Mouse (Mus musculus): ENCODE measurements around the gene Ifna13. TPM values are rescaled to one million over a fixed set of nuclear protein-coding genes. Genes with fewer than 3 reads are reported as not detected.

Ifna13 gene
- polyA plus RNA-seq, 1 experiment: not detected

- Histone ChIP-seq H3K9ac (ENCODE audit: low read depth, poor library complexity, severe bottlenecking) (no peak overlapping the region), H3K27ac (ENCODE audit: insufficient read depth, low read length) (no peak overlapping the region), H3K27me3 (ENCODE audit: control insufficient read depth, insufficient read depth, low read length, poor library complexity, severe bottlenecking) (no peaks in the 10 kb centered on the region), H3K4me1 (ENCODE audit: control insufficient read depth, insufficient read depth, low read length) (no peaks in the 10 kb centered on the region), H3K4me3 (ENCODE audit: low read depth, low read length) (no peak overlapping the region), H3K9me3 (replicated peaks; ENCODE audit: control insufficient read depth, insufficient read depth, low read length, poor library complexity, severe bottlenecking) (peaks cover 11% of the 10 kb centered on the region), H3K36me3 (ENCODE audit: control insufficient read depth, insufficient read depth, low read length, poor library complexity, severe bottlenecking) (no peaks in the 10 kb centered on the region)
- TF ChIP-seq CTCF (IDR thresholded peaks at IDR 0.05; ENCODE audit: low read depth, low read length) (no peak), EP300 (IDR thresholded peaks at IDR 0.05; ENCODE audit: insufficient read depth, low read depth, low read length) (no peak), POLR2A (IDR thresholded peaks at IDR 0.05; ENCODE audit: insufficient read depth, low read length) (no peak)
These were observed 3.6 kb downstream of the Ifna13 start for GRCm38 (mm10) chr4:88640704-88641076.

DNA sequence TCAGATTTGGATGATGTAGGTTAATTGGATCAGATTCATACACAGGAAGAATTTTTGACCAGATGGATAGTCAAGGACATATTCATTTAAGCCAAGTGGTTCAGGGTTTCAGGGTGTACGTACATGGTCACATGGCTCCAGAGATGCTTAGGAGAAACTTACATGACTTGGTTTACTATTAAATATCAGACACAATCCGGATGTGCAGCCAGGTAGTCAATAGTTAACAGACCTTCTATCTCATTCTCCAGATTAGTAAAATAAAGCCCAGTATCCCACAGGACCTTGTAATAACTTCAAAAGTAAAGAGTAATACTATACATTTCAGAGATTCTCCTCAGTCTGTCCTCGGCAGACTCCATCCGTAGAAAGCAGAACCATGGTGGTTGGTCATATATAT lies 9.9 kb downstream of the Ifna13 start, which contains the start of gene C87499:
Gene C87499, minus strand, starts transcription at position 101 of the 400 bp plus-strand sequence.
- H3K9ac ChIP-seq (ENCODE audit: low read depth, poor library complexity, severe bottlenecking): no peak within 1 kb of the TSS
- H3K27ac ChIP-seq (ENCODE audit: insufficient read depth, low read length): no peak within 1 kb of the TSS
- H3K27me3 ChIP-seq (ENCODE audit: control insufficient read depth, insufficient read depth, low read length, poor library complexity, severe bottlenecking): no peaks in the 10 kb centered on the region
- TF ChIP-seq CTCF (IDR thresholded peaks at IDR 0.05; ENCODE audit: low read depth, low read length) (no peak), POLR2A (IDR thresholded peaks at IDR 0.05; ENCODE audit: insufficient read depth, low read length) (no peak), EP300 (IDR thresholded peaks at IDR 0.05; ENCODE audit: insufficient read depth, low read depth, low read length) (no peak)
- H3K9me3 ChIP-seq (replicated peaks; ENCODE audit: control insufficient read depth, insufficient read depth, low read length, poor library complexity, severe bottlenecking): no peaks in the 10 kb centered on the region
- no peaks in the 10 kb centered on the region for H3K4me1 ChIP-seq (ENCODE audit: control insufficient read depth, insufficient read depth, low read length)
- no peak within 1 kb of the TSS for H3K4me3 ChIP-seq (ENCODE audit: low read depth, low read length)
- no peaks in the 10 kb centered on the region for H3K36me3 ChIP-seq (ENCODE audit: control insufficient read depth, insufficient read depth, low read length, poor library complexity, severe bottlenecking)

- H3K27me3 ChIP-seq (ENCODE audit: control insufficient read depth, insufficient read depth, low read length, poor library complexity, severe bottlenecking): no peaks in the 10 kb centered on the region
- H3K4me3 ChIP-seq (ENCODE audit: low read depth, low read length): no peak within 1 kb of the TSS
- H3K4me1 ChIP-seq (ENCODE audit: control insufficient read depth, insufficient read depth, low read length): no peaks in the 10 kb centered on the region
- H3K27ac ChIP-seq (ENCODE audit: insufficient read depth, low read length): no peak within 1 kb of the TSS
- H3K36me3 ChIP-seq (ENCODE audit: control insufficient read depth, insufficient read depth, low read length, poor library complexity, severe bottlenecking): no peaks in the 10 kb centered on the region
- no peak for TF ChIP-seq CTCF (IDR thresholded peaks at IDR 0.05; ENCODE audit: low read depth, low read length)
- no peak for TF ChIP-seq EP300 (IDR thresholded peaks at IDR 0.05; ENCODE audit: insufficient read depth, low read depth, low read length)
- no peak for TF ChIP-seq POLR2A (IDR thresholded peaks at IDR 0.05; ENCODE audit: insufficient read depth, low read length)
- no peaks in the 10 kb centered on the region for H3K9me3 ChIP-seq (replicated peaks; ENCODE audit: control insufficient read depth, insufficient read depth, low read length, poor library complexity, severe bottlenecking)
- H3K9ac ChIP-seq (ENCODE audit: low read depth, poor library complexity, severe bottlenecking): no peak within 1 kb of the TSS
These were observed 41.0 kb downstream of the Ifna13 start, which contains the start of gene Ifna12 for GRCm38 (mm10) chr4:88603276-88603675. Gene Ifna12, minus strand, starts transcription at chr4:88603376.

Other genes with a start within 250 kb of the Ifna13 start
- 2.3 and 3.0 TPM in 2 replicates for gene Hacd4, start 205.5 kb downstream of the Ifna13 start, polyA plus RNA-seq (2011; ENCODE audit: insufficient read depth, insufficient read length, low read depth, missing spikeins)
- not detected in 2 replicates for gene Ifnb1, start 121.7 kb downstream of the Ifna13 start, polyA plus RNA-seq (2011; ENCODE audit: insufficient read depth, insufficient read length, low read depth, missing spikeins)
- gene Ifna15, start 86.2 kb downstream of the Ifna13 start, polyA plus RNA-seq (2011; ENCODE audit: insufficient read depth, insufficient read length, low read depth, missing spikeins): not detected in 2 replicates
- not detected in 2 replicates for gene Ifna14, start 72.7 kb downstream of the Ifna13 start, polyA plus RNA-seq (2011; ENCODE audit: insufficient read depth, insufficient read length, low read depth, missing spikeins)
- not detected in 2 replicates for gene Ifna9, start 52.1 kb downstream of the Ifna13 start, polyA plus RNA-seq (2011; ENCODE audit: insufficient read depth, insufficient read length, low read depth, missing spikeins)
- not detected in 2 replicates for gene Ifna12, start 41.1 kb downstream of the Ifna13 start, polyA plus RNA-seq (2011; ENCODE audit: insufficient read depth, insufficient read length, low read depth, missing spikeins)
- not detected in 2 replicates for gene C87499, start 10.0 kb downstream of the Ifna13 start, polyA plus RNA-seq (2011; ENCODE audit: insufficient read depth, insufficient read length, low read depth, missing spikeins)
- not detected in 2 replicates for gene Ifna16, start 32.5 kb upstream of the Ifna13 start, polyA plus RNA-seq (2011; ENCODE audit: insufficient read depth, insufficient read length, low read depth, missing spikeins)
- gene Ifna2, start 39.5 kb upstream of the Ifna13 start, polyA plus RNA-seq (2011; ENCODE audit: insufficient read depth, insufficient read length, low read depth, missing spikeins): not detected in 2 replicates
- gene Ifnab, start 46.9 kb upstream of the Ifna13 start, polyA plus RNA-seq (2011; ENCODE audit: insufficient read depth, insufficient read length, low read depth, missing spikeins): not detected in 2 replicates
- not detected in 2 replicates for gene Gm26566, start 77.3 kb upstream of the Ifna13 start, polyA plus RNA-seq (2011; ENCODE audit: insufficient read depth, insufficient read length, low read depth, missing spikeins)
- gene Klhl9, start 78.0 kb upstream of the Ifna13 start, polyA plus RNA-seq (2011; ENCODE audit: insufficient read depth, insufficient read length, low read depth, missing spikeins): 79.5 and 83.1 TPM in 2 replicates
- not detected in 2 replicates for gene Gm13271, start 110.4 kb upstream of the Ifna13 start, polyA plus RNA-seq (2011; ENCODE audit: insufficient read depth, insufficient read length, low read depth, missing spikeins)
- not detected in 2 replicates for gene Gm13283, start 115.7 kb upstream of the Ifna13 start, polyA plus RNA-seq (2011; ENCODE audit: insufficient read depth, insufficient read length, low read depth, missing spikeins)
- not detected in 2 replicates for gene Gm13290, start 129.4 kb upstream of the Ifna13 start, polyA plus RNA-seq (2011; ENCODE audit: insufficient read depth, insufficient read length, low read depth, missing spikeins)
- not detected in 2 replicates for gene Gm13289, start 132.5 kb upstream of the Ifna13 start, polyA plus RNA-seq (2011; ENCODE audit: insufficient read depth, insufficient read length, low read depth, missing spikeins)
- not detected in 2 replicates for gene Gm13272, start 135.4 kb upstream of the Ifna13 start, polyA plus RNA-seq (2011; ENCODE audit: insufficient read depth, insufficient read length, low read depth, missing spikeins)
- not detected in 2 replicates for gene Ifnz, start 137.7 kb upstream of the Ifna13 start, polyA plus RNA-seq (2011; ENCODE audit: insufficient read depth, insufficient read length, low read depth, missing spikeins)
- gene Gm13276, start 141.2 kb upstream of the Ifna13 start, polyA plus RNA-seq (2011; ENCODE audit: insufficient read depth, insufficient read length, low read depth, missing spikeins): not detected in 2 replicates
- gene Gm13277, start 144.2 kb upstream of the Ifna13 start, polyA plus RNA-seq (2011; ENCODE audit: insufficient read depth, insufficient read length, low read depth, missing spikeins): not detected in 2 replicates
- gene Gm13278, start 147.1 kb upstream of the Ifna13 start, polyA plus RNA-seq (2011; ENCODE audit: insufficient read depth, insufficient read length, low read depth, missing spikeins): not detected in 2 replicates
- gene Gm13275, start 150.0 kb upstream of the Ifna13 start, polyA plus RNA-seq (2011; ENCODE audit: insufficient read depth, insufficient read length, low read depth, missing spikeins): not detected in 2 replicates
- gene Gm13279, start 152.9 kb upstream of the Ifna13 start, polyA plus RNA-seq (2011; ENCODE audit: insufficient read depth, insufficient read length, low read depth, missing spikeins): not detected in 2 replicates
- not detected in 2 replicates for gene Gm13285, start 155.2 kb upstream of the Ifna13 start, polyA plus RNA-seq (2011; ENCODE audit: insufficient read depth, insufficient read length, low read depth, missing spikeins)
- gene Gm13287, start 158.8 kb upstream of the Ifna13 start, polyA plus RNA-seq (2011; ENCODE audit: insufficient read depth, insufficient read length, low read depth, missing spikeins): not detected in 2 replicates
- gene Gm13288, start 161.1 kb upstream of the Ifna13 start, polyA plus RNA-seq (2011; ENCODE audit: insufficient read depth, insufficient read length, low read depth, missing spikeins): not detected in 2 replicates
- gene Ifna7, start 171.8 kb upstream of the Ifna13 start, polyA plus RNA-seq (2011; ENCODE audit: insufficient read depth, insufficient read length, low read depth, missing spikeins): not detected in 2 replicates
- gene Ifna11, start 175.5 kb upstream of the Ifna13 start, polyA plus RNA-seq (2011; ENCODE audit: insufficient read depth, insufficient read length, low read depth, missing spikeins): not detected in 2 replicates
- gene Ifna6, start 183.0 kb upstream of the Ifna13 start, polyA plus RNA-seq (2011; ENCODE audit: insufficient read depth, insufficient read length, low read depth, missing spikeins): not detected in 2 replicates
- gene Ifna5, start 191.1 kb upstream of the Ifna13 start, polyA plus RNA-seq (2011; ENCODE audit: insufficient read depth, insufficient read length, low read depth, missing spikeins): not detected in 2 replicates
- not detected in 2 replicates for gene Ifna4, start 197.4 kb upstream of the Ifna13 start, polyA plus RNA-seq (2011; ENCODE audit: insufficient read depth, insufficient read length, low read depth, missing spikeins)
- gene Ifna1, start 205.6 kb upstream of the Ifna13 start, polyA plus RNA-seq (2011; ENCODE audit: insufficient read depth, insufficient read length, low read depth, missing spikeins): not detected in 2 replicates
- not detected in 2 replicates for gene Ifne, start 235.7 kb upstream of the Ifna13 start, polyA plus RNA-seq (2011; ENCODE audit: insufficient read depth, insufficient read length, low read depth, missing spikeins)

Data from ES-Bruce4 (cell line).